Mouse (Mus musculus): ENCODE results near the gene Pld1. TPM values are rescaled to one million over a fixed set of nuclear protein-coding genes. Genes with fewer than 3 reads are reported as not detected.

The Pld1 gene
- total RNA-seq, 1 experiment from 2014 or later, result 12.1 TPM

DNA sequence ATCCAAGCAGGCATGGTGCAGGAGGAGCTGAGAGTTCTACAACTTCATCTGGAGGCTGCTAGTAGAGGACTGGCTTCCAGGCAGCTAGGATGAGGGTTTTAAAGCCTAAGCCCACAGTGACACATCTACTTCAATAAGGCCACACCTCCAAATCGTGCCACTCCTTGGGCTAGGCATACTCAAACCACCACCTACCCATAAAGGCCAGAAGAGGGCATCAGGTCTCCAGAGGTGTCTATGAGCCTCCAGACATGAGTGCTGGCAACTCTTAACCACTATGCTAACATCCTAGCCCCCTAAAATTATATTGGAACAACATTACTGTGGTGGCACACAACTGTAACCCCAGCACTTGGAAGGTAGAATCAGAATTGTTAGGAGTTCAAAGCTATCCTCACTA is 226.2 kb downstream of the Pld1 start:
- ATAC-seq (replicated peaks in 1 of 2; ENCODE audit: insufficient read depth in 1 of 2, low FRiP score in 2 of 2, low TSS enrichment in 1 of 2, low read depth in 1 of 2, poor library complexity in 2 of 2, severe bottlenecking in 2 of 2), result 0 out of 4 replicates have a peak, but pooled peaks of 1 of the 2 experiments have one; percentile 52

DNA sequence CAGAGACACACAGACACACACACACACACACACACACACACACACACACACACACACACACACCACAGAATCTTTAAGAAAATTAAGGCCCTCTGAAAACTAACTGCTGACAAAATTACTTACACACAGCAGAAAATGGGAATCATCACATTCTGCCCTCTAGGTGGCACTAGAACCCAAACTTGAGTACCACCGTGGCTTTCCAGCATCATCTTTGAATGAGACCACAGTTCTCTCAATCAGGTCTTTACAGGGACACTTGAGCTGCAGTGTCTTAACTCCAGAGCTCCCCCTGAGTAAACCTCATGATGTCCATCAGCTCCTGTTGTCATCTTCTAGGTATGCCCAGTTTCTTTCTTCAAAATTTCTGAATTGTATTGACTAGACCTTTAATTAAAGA is 227.1 kb downstream of the Pld1 start:
- ATAC-seq (replicated peaks in 1 of 2; ENCODE audit: insufficient read depth in 1 of 2, low FRiP score in 2 of 2, low TSS enrichment in 1 of 2, low read depth in 1 of 2, poor library complexity in 2 of 2, severe bottlenecking in 2 of 2), result peak; percentile 70 to 91

DNA sequence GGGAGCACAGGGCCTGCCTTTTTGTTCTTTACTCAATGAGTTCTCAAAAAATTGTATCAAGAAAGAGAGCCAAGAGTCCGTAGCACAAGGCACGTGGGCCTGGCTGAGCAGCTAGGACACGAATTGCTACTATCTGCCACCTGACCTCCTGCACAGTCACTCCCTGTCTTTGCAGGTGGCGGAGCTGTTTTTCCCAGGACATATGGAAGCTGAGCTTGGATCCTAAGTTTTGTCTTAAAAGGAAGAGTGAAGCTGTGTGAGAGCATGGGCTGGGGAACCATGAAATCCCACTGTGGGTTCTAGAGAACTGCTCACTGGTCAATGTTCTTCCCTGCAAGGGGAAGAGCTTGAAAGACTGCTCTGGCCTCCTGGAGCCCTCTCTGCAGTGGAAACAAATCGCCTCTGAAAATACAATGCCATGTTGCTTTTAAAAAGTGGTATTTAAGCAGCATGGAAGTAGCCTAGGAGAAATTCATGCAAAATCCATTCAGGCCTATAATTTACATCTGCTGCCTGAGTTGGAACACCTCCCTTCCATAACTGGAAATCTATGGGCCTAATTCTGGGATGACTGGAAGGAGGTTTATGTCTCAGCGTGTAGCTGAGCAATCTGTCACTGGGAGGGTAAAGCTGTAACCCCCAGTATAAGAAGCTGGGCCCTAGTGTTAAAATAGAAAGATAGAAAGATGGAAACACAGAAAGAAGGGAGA is 229.5 kb downstream of the Pld1 start:
- ATAC-seq (replicated peaks in 1 of 2; ENCODE audit: insufficient read depth in 1 of 2, low FRiP score in 2 of 2, low TSS enrichment in 1 of 2, low read depth in 1 of 2, poor library complexity in 2 of 2, severe bottlenecking in 2 of 2), result no peak

DNA sequence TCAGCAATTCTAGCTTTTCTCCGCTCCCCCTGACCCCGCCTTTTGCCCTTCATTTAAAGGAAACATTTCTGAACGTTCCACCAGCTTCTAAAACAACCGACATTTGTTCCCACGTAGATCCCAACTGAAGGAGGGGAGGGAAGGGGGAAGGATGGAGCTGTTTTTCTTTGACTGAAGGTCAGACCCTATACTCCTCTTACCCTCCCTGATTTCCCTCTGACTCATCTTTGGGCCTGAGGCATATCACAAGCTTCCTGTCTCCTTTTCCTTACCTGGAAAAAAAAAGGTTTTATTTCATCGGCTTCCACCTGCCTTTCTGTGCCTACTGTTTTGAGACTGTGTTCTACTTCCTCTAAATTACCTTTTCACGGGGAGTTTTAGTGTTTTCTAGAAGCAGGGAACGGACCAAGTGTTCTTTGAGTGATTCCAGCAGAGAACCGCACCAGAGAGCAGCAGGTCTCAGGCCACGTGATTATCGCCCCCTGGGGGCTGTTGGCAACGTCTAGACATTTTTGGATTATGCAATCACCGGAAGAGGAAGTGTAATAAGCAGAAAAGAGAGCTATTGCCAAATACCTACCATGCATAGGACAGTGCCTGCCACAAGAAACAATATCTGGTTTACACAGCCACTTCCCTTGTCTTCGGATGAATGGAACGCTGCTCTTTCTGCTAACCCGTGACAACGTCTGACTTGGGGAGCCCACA is 232.6 kb downstream of the Pld1 start:
- ATAC-seq (replicated peaks in 1 of 2; ENCODE audit: insufficient read depth in 1 of 2, low FRiP score in 2 of 2, low TSS enrichment in 1 of 2, low read depth in 1 of 2, poor library complexity in 2 of 2, severe bottlenecking in 2 of 2), result peak; percentile 89 to 94

DNA sequence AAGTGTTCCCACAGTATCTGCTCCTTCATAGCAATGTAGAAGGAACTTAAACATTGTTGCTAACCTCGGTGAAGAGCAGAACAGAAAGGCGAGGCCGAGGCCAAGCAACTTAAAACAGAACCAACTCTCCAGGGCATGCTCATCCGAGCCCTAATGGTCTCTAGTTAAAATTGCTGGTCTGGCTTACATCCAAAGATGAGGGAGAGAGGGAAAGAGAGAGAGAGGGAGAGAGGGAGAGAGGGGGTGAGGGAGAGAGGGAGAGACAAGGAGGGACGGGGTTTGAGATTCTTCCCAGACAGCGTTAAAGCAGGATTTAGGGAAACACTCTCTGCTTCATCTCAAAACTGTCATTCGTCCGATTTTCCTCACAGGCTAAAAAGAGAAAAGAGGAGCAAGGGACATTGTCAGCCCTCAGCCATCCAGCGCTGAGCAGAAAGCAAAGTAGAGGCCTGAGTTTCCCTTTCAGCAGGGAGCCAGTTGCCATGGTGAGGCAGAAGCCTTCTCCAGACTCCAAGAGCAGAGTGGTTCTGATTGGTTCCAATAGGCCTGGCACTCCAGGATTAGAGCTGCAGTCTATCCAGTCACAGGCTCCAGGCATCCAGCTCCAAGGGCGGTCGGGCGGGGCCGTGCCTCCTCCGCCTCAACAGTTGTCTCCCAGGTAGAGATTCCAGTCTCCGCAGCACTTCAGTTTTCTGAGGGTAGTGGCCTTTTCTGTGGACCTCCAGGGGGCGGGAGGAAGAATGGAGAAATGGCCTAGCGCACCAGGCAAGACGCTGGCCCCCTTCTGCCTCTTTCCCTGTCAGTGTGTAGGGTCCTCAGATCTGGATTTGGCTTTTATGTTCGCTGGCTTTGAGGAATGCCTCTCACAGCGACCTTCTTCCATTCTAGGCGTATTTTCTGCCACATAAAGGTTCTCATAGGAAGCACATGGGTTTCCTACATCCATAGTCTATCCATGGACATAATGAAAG is 237.8 kb downstream of the Pld1 start:
- ATAC-seq (replicated peaks in 1 of 2; ENCODE audit: insufficient read depth in 1 of 2, low FRiP score in 2 of 2, low TSS enrichment in 1 of 2, low read depth in 1 of 2, poor library complexity in 2 of 2, severe bottlenecking in 2 of 2), result no peak

DNA sequence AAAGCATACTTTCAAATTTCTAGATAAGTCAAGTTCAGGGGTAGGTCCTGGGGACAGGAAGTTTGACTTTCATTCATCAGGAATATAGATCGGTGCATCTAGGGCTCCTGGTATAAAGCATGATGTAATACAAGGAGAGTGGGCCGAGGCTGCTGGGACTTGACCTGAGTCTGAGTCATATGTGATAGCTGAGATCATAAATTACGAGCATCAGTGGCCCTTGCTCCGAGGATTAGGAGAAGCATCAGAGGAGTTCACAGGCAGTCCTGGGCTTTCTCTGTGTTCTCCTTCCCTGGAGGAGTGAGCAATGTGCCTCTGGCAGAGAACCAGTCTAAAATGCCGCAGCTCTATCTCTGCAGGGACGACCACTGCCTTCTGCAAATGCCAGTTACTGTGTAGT is 239.8 kb downstream of the Pld1 start:
- no peak for ATAC-seq (replicated peaks in 1 of 2; ENCODE audit: insufficient read depth in 1 of 2, low FRiP score in 2 of 2, low TSS enrichment in 1 of 2, low read depth in 1 of 2, poor library complexity in 2 of 2, severe bottlenecking in 2 of 2)

Other genes starting within 250 kb of the Pld1 start
- 6.5 and 7.3 TPM in 2 replicates for gene Fndc3b, start 227.4 kb upstream of the Pld1 start, total RNA-seq (2017)
- gene Tmem212, start 42.3 kb upstream of the Pld1 start, total RNA-seq (2017), result not detected in 2 replicates